In the genomic region with DNA sequence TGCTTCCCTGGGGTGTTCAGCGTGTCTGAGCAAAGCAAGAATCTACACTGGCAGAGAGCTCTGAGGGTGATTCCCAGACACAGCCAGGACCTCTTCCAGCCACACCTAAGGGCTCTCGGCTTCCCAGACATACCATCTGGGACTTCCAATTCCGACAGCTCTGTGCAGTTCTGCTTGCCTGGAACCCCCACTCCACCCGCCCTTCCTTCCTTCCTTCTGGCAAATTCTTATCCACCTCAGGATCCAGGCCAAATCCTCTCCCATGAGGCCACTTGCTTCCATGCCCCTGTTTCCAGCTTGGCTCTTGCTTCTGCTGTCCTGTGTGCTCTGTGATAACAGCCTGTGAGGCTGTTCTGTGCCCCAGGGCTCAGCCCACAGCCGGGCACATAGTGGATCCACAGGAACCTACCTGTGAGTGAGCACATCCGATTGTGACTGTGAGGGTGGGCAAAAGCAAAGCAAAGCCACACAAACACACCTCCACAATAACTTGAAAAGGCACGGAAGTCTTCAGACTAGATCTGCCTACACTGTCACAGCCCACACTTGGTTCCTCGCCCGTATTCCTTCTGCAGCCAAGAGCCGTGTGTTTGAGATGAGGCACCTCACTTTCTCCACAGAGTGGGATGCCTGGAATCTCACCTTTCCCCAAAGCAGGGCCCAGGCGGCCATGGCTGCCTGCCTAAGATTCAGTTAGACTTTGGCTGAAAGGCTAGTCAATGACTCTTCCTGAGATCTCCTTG, we compare ENCODE assay signal across 10 mouse cellular contexts. TPM values are rescaled to one million over a fixed set of nuclear protein-coding genes. Genes with fewer than 3 reads are reported as not detected.
DNase-seq lines count a peak whose midpoint lies in the region; ATAC-seq lines count a peak whose summit lies in the region.
"Had no signal": no experiment of that assay in that cellular context is flagged by ENCODE, and none has a peak within 500 bp of the region (broad histone marks: within the 10 kb centered on the region; RNA-seq: fewer than 3 reads in every experiment).

No protein-coding gene starts in this region.

- no peaks in the 10 kb centered on the region for H3K27me3 ChIP-seq in forebrain, embryonic 15.5 days
- H3K27me3 ChIP-seq in forebrain, embryonic 12.5 days: no peaks in the 10 kb centered on the region
- H3K27me3 ChIP-seq in hindbrain, embryonic 13.5 days: no peaks in the 10 kb centered on the region
- H3K27me3 ChIP-seq: limb, embryonic 12.5 days had no signal

- H3K4me2 ChIP-seq in forebrain, embryonic 15.5 days (replicated peaks): no peak overlapping the region
- H3K4me2 ChIP-seq in forebrain, embryonic 12.5 days: no peak overlapping the region
- H3K4me2 ChIP-seq in hindbrain, embryonic 13.5 days: no peak overlapping the region
- H3K4me2 ChIP-seq: limb, embryonic 12.5 days had no signal

- peak; percentile 68; the same call in 1 of the 2 replicates for ATAC-seq in forebrain, embryonic 15.5 days (replicated peaks)
- no peak for ATAC-seq in forebrain, embryonic 12.5 days (ENCODE audit: low FRiP score)
- ATAC-seq in erythroid progenitor cell, adult 5-6 weeks (replicated peaks; ENCODE audit: low FRiP score, poor library complexity, severe bottlenecking): no peak
- no peak for ATAC-seq in hindbrain, embryonic 13.5 days (ENCODE audit: low FRiP score)

- WGBS in forebrain, embryonic 15.5 days: 77% methylated on average over 11 of the region's 11 CpGs
- WGBS in forebrain, embryonic 12.5 days: 90% methylated on average over 11 of the region's 11 CpGs
- WGBS in hindbrain, embryonic 13.5 days: 88% methylated on average over 11 of the region's 11 CpGs

- peak overlapping the region; percentile 65 for H3K27ac ChIP-seq in forebrain, embryonic 15.5 days (replicated peaks)
- H3K27ac ChIP-seq in forebrain, embryonic 12.5 days: no peak overlapping the region
- H3K27ac ChIP-seq in hindbrain, embryonic 13.5 days: no peak overlapping the region
- H3K27ac ChIP-seq: limb, embryonic 12.5 days had no signal

- no peak overlapping the region for H3K4me3 ChIP-seq in forebrain, embryonic 15.5 days
- no peak overlapping the region for H3K4me3 ChIP-seq in forebrain, embryonic 12.5 days (replicated peaks)
- no peak overlapping the region for H3K4me3 ChIP-seq in hindbrain, embryonic 13.5 days
- H3K4me3 ChIP-seq: limb, embryonic 12.5 days had no signal

- no peak overlapping the region for H3K9ac ChIP-seq in forebrain, embryonic 15.5 days (replicated peaks)
- H3K9ac ChIP-seq in forebrain, embryonic 12.5 days: no peak overlapping the region
- H3K9ac ChIP-seq in hindbrain, embryonic 13.5 days: no peak overlapping the region
- H3K9ac ChIP-seq: limb, embryonic 12.5 days had no signal

- no peaks in the 10 kb centered on the region for H3K36me3 ChIP-seq in forebrain, embryonic 15.5 days
- H3K36me3 ChIP-seq in forebrain, embryonic 12.5 days (replicated peaks): no peaks in the 10 kb centered on the region
- no peaks in the 10 kb centered on the region for H3K36me3 ChIP-seq in hindbrain, embryonic 13.5 days
- H3K36me3 ChIP-seq: limb, embryonic 12.5 days had no signal

- no peaks in the 10 kb centered on the region for H3K9me3 ChIP-seq in forebrain, embryonic 15.5 days
- peaks cover 7% of the 10 kb centered on the region; the same call in 1 of the 2 replicates for H3K9me3 ChIP-seq in forebrain, embryonic 12.5 days
- no peaks in the 10 kb centered on the region for H3K9me3 ChIP-seq in hindbrain, embryonic 13.5 days

- DNase-seq in thymus, postnatal 4 days: peak; percentile 16
- DNase-seq in thymus, postnatal 36 days: no peak
- DNase-seq in kidney, postnatal 10 days: peak; percentile 71
- DNase-seq in thymus, postnatal 10 days (ENCODE audit: low spot score in 2 of 2): no peak

- H3K4me1 ChIP-seq in forebrain, embryonic 15.5 days: peaks cover 10% of the 10 kb centered on the region; the same call in 1 of the 2 replicates
- no peaks in the 10 kb centered on the region for H3K4me1 ChIP-seq in forebrain, embryonic 12.5 days
- no peaks in the 10 kb centered on the region for H3K4me1 ChIP-seq in hindbrain, embryonic 13.5 days (replicated peaks)
- H3K4me1 ChIP-seq: limb, embryonic 12.5 days had no signal

RNA-seq across cellular contexts. Expression of a gene that starts 43.9 kb away (rescaled TPM):
- 1.4 and 3.1 TPM in 2 replicates for polyA plus RNA-seq in forebrain, embryonic 15.5 days (2015; fragmentation: Nextera tagmentation; extraction: Ambion mirVana)
- 4.5 and 5.2 TPM in 2 replicates for polyA plus RNA-seq in forebrain, embryonic 12.5 days (2016; fragmentation: Nextera tagmentation; extraction: Ambion mirVana)
- total RNA-seq in erythroid progenitor cell, adult 5-6 weeks (2015; ENCODE audit: low replicate concordance): not detected in 2 replicates
- total RNA-seq in erythroid progenitor cell, adult 5-6 weeks (2017; ENCODE audit: low replicate concordance): not detected in 2 replicates
- 2.9 and 3.7 TPM in 2 replicates for polyA plus RNA-seq in hindbrain, embryonic 13.5 days (2015; fragmentation: Nextera tagmentation; extraction: Ambion mirVana)
- total RNA-seq: neutrophil, adult 5-6 weeks had no signal

Comparison
In these comparisons a context has a peak if more than half of its experiments do, and no peak if none do; other contexts are left out.
1. DNase-seq: peak in thymus, postnatal 4 days (single experiment) and kidney, postnatal 10 days (single experiment); none in thymus, postnatal 36 days (0 of 2) and thymus, postnatal 10 days (0 of 2).